Mouse (Mus musculus): ENCODE data around the gene Cstad.
A peak's percentile ranks its signal among the peaks of the same experiment; 100 is the strongest.

The Cstad gene

GRCm38 (mm10) chr2:30629860-30630259 is 35.0 kb downstream of the Cstad start:
- DNase-seq: no peak

GRCm38 (mm10) chr2:30636266-30636671 is 41.4 kb downstream of the Cstad start:
- DNase-seq: peak; percentile 35

- DNase-seq: no peak
Observed at GRCm38 (mm10) chr2:30637991-30638390, 43.2 kb downstream of the Cstad start.

GRCm38 (mm10) chr2:30640021-30640481 is 45.2 kb downstream of the Cstad start:
- DNase-seq: no peak

DNA sequence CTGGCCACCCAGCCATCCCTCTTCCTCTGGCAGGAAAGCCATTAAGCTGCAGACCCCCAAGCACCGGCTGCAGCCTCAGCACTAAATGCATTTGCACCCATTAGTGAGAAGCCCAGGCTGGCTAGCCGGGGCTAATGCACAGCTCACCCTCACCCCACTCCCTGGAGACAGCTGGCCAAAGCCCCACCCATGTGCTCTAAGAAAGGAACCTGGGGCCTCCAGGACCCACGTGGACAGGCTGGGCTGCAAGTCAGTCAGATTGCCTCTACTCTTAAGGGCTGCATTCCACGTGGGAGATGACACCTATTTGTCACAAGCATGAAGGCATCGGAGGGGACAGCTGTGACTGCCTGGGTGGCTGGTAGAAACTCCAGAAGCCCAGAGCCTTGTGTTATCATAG is 48.0 kb downstream of the Cstad start:
- no peak for DNase-seq

DNA sequence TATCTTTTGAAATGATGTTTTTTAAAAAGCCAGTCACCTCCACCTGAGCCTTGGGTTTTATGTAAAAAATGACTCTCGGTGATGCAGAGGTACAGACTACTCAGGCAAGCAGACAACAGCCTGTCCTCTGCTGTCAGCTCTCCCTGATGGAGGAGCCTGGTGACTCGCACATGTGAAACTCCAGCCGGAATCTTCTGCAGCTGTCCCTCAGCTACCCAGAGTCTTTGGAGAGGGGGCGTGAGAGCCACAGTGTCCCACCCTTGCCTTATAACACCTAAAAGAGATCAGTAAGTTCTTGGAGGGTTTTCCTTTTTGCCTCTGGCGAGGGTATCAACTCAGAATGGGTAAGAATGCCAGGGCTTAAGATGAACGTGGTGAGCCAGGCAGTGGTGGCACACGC is 48.6 kb downstream of the Cstad start:
- no peak for DNase-seq

GRCm38 (mm10) chr2:30646833-30647232 is 52.0 kb downstream of the Cstad start:
- DNase-seq: peak; percentile 73

DNA sequence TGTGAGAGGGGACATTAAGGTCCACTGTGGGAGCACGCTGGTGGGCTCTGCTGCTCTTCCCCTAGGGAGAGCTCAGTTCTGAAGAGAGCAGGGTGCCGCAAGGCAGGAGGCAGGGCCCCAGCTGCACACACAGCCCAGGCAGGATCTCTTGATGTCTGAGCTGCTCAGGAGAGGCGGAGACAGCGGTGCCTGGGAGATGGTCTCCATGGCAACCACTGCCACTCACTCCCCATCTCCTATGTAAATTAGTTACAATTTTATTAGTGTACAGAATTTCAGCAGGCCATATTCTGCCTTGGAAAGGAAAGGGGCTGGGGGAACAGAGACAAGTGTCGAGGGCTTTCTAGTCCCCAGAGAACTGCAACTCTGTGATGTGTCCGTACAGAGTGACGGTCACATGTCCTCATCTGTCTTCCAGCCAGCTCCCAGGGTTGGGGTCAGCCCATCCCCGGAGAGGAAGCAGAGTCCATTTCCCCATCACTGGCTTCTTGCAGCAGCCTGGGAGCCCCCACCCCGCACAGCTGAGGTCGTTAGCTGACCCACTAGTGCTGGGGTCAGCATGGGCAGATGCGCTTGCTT is 52.6 kb downstream of the Cstad start:
- no peak for DNase-seq

DNA sequence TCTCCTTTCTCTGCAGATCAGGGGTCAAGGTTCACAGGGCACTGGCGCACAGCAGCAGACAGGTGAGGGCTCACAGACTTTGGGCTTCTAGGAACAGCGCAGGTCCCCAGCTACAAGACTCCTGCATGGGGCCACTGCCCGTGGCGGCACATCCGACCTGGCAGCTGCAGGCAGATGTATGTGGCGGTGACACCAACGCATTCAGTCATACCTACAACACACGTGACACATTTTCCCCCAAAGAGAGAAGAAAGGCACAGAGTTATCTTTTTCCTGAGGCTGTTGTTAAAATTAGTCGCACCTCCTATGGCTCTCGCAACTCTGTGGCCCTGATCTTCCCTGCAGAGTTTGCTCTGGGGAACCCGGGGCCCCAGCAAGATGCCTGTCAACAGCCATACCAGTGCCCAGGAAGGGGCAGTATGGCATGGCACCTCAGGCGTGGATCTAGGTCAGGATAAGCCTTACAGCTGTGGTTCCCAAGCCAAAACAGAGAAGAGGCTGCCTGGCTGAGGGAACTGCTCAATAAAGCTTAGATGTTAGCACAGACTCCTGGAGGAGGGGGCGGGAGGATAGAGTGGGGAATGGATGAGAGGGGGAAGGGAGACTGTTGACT is 53.1 kb downstream of the Cstad start:
- no peak for DNase-seq

- DNase-seq: no peak
Observed at GRCm38 (mm10) chr2:30650249-30650648, 55.4 kb downstream of the Cstad start.

GRCm38 (mm10) chr2:30651831-30652230 is 57.0 kb downstream of the Cstad start:
- DNase-seq: no peak

DNA sequence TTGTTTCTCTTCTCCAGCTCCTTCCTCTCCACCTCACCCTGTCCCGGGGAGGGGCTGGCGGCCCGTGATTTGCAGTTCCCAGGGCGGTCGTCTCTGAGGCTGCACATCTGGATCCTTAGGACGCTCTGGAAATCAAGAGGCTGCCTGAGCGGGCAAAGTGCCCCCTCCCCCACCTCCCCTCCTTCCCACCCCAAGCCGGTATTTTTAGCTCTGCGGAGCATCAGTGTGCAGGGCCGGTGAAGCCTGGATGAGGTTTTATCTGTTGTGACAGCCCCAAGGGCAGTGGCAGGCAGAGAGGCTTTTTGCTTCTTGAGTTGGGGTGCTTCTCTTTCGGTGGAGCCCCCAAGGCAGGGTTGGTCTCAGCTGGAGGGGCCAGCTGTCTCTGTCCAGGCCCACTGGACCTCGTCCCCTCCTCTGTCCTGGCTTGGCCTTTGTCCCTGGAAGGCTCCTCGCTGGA is 57.8 kb downstream of the Cstad start:
- peak; percentile 49 for DNase-seq

DNA sequence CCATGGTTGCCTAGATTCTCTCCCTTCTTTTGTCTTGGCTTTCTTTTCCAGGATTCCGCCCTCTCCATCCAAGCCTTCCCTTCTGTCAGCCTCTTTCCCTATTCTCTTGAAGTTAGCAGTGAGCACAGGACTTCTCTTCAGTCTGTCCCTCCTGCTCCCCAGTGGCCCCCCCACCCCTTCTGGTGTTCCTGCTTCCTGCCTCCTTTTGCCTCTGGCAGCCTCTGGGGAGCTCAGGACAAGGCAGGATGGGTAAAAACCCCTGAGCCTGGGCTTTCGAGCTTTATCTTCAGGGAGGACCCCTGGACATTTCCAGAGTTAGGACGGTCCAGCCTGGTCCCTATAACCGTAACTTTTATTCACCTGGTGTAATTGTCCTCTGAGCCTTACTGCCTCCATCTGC is 58.2 kb downstream of the Cstad start:
- no peak for DNase-seq

- no peak for DNase-seq
Observed at GRCm38 (mm10) chr2:30654158-30654557, 59.3 kb downstream of the Cstad start.

GRCm38 (mm10) chr2:30654582-30654981 is 59.7 kb downstream of the Cstad start:
- DNase-seq: no peak

DNA sequence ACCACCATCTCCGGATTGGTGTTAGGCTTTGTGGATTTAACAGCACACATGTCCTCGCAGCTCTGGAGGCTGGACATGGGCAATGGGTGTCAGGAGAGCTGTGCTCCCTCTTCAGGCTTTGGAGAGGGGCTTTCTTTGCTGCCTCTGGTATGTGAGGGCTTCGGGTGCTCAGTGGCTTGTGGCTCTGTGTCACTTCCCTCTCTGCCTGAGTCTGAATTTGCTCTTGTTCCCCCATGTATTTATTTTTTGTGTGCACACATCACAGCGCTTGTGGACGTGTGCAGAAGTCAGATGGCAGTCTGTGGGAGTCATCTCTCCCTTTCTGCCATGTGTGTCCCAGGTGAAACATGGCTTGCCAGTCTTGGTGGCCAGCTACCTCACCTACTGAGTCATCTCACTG is 60.9 kb downstream of the Cstad start:
- DNase-seq: no peak

DNA sequence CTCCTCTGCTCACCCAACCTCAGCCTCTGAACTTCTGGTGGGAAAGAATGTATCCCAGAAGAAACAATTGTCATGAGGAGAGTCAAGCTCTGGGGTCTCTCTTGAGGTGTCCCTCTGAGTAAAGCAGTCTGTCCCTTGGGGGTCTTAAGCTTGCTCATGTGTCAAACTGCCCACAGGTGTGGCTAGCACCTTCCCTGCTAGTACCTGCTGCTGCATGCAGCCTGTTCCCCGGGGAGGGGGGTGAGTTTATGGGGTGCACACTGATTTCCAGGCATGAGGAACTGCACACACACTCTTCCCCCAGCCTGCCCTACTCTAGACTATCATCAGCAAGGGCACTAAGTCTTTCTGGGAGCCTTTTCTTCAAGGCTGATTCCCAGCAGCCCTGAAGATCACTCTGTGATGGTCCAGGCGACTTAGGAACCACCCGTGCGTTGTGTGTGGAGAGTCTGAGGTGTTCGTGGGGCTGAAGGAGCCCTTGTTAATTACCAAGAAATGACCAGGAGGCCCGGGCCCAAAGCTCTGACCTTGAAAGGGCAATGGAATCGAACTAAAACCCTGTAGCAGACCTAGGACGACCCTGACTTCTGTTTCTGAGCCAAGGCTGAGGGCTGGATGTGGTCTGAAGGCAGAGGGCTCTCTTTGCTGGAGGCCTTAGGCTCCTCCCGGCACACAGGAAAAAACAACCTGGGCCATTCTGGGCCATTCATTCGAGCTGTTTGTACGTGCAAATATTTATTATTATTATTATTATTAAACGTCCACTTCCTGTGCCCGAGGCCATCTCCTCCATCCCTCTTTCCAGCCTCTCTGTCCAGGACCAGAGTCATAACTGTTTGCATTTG is 62.1 kb downstream of the Cstad start:
- no peak for DNase-seq

GRCm38 (mm10) chr2:30657674-30658479 is 63.0 kb downstream of the Cstad start:
- peak; percentile 24 for DNase-seq

- peak; percentile 100 for DNase-seq
Observed at GRCm38 (mm10) chr2:30658480-30658843, 63.6 kb downstream of the Cstad start.
